Mouse (Mus musculus): ENCODE measurements around the gene L3hypdh. TPM values are rescaled to one million over a fixed set of nuclear protein-coding genes. Genes with fewer than 3 reads are reported as not detected.
"Not testable (repeated sequence)": the region's sequence is repeated elsewhere in the genome, so short reads cannot be mapped to it uniquely, and the experiment has no call there.

Gene L3hypdh
- polyA plus RNA-seq, 1 experiment from 2014 or later = 7.4 TPM

DNA sequence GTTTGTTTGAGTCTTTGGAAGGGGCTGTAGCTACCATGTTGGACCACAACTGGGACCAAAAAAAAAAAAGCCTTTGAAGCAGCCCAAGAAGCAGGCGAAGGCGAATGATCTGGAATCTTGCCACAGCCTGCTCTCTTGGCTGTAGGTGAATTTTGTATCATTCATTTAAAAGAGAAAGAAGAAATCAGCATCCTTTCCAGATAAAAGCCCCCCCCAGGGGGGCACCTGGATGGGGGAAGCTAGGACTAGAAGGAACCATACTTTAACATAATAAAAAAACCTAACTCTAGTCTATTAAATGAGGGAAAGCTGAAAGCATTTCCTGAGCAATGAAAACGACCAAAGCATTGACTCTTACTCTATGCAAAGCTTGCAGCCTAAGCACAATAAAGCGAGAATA is 34.4 kb downstream of the L3hypdh start:
- H3K4me3 ChIP-seq = no peak overlapping the region
- ATAC-seq (replicated peaks) = no peak
- no peaks in the 10 kb centered on the region; the same call in 1 of the 2 replicates for H3K9me3 ChIP-seq
- no peaks in the 10 kb centered on the region for H3K36me3 ChIP-seq
- no peaks in the 10 kb centered on the region for H3K27me3 ChIP-seq
- no peak overlapping the region for H3K9ac ChIP-seq (replicated peaks)
- H3K4me2 ChIP-seq (replicated peaks) = no peak overlapping the region
- 83% methylated on average over 4 of the region's 4 CpGs for WGBS
- H3K27ac ChIP-seq (replicated peaks) = no peak overlapping the region
- H3K4me1 ChIP-seq = no peaks in the 10 kb centered on the region

DNA sequence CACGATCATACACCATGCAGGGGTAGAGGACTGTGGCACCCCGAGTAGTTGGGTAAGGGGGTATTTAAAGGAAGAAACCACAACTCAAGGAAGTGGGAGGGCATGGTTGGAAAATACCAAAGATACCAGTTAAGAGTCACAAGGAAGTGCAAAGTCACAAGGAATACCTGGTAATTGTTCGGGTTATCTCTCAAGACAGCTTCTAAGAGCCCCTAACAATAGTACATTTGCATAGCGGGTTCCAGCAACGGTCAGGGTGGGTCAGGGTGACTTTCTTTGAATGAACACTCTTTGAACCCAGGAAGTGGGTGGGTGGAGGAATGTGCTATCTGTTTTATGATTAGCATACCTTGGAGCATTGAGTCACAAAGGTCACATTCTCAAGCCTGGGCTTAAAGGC is 35.1 kb downstream of the L3hypdh start:
- H3K4me3 ChIP-seq; H3K27me3 ChIP-seq; H3K4me1 ChIP-seq; H3K36me3 ChIP-seq; H3K27ac ChIP-seq (replicated peaks); ATAC-seq (replicated peaks); H3K4me2 ChIP-seq (replicated peaks); H3K9me3 ChIP-seq; H3K9ac ChIP-seq (replicated peaks): not testable (repeated sequence)
- 90% methylated on average over 5 of the region's 5 CpGs for WGBS

DNA sequence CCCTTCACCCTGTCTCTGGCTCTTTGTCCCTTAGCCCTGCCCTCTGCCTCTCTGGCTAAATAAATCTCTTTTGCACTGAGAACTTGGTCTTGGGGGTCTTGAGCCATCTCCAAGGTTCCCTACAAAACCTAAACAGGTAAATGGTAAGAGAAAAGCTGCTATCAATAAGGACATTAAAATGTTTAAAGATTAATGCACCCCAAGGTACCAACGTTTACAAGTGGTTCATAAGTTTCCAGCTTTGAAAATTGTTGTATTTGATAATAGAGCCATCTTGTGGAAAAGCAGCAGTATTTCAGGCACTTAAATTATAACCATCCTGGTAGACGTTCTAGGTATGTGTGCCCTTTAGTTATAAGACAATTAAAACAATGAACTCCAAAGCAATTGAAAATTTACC is 37.7 kb downstream of the L3hypdh start:
- ATAC-seq (replicated peaks) = no peak
- Histone ChIP-seq H3K4me1 (no peaks in the 10 kb centered on the region), H3K36me3 (no peaks in the 10 kb centered on the region), H3K4me2 (replicated peaks) (no peak overlapping the region), H3K9me3 (no peaks in the 10 kb centered on the region; the same call in 1 of the 2 replicates), H3K9ac (replicated peaks) (no peak overlapping the region), H3K27me3 (no peaks in the 10 kb centered on the region), H3K4me3 (no peak overlapping the region), H3K27ac (replicated peaks) (no peak overlapping the region)
- 4% methylated on average over 2 of the region's 2 CpGs for WGBS

DNA sequence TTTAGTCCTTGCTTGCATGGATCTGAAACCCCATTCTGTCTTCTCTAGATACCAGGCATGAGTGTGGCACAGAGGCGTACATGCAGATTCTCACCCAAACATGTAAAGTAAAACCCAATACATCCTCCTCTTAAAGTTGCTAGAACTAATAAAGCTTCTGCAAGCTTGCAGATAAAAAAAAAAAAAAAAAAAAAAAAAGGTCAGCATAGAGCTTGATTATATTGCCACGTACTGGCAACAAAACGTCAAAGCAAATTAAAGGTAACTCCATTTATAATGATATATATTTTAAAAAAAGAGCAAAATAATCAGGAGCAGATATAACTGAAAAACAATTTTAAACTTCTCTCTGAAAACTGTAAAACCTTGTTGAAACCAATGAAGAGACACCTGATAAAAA is 44.0 kb downstream of the L3hypdh start:
- H3K9me3 ChIP-seq = no peaks in the 10 kb centered on the region
- no peak overlapping the region for H3K4me2 ChIP-seq (replicated peaks)
- WGBS = 96% methylated on average over 3 of the region's 3 CpGs
- no peak overlapping the region for H3K4me3 ChIP-seq
- H3K36me3 ChIP-seq = no peaks in the 10 kb centered on the region
- H3K9ac ChIP-seq (replicated peaks) = no peak overlapping the region
- no peaks in the 10 kb centered on the region for H3K27me3 ChIP-seq
- H3K27ac ChIP-seq (replicated peaks) = no peak overlapping the region
- no peaks in the 10 kb centered on the region for H3K4me1 ChIP-seq
- no peak for ATAC-seq (replicated peaks)

DNA sequence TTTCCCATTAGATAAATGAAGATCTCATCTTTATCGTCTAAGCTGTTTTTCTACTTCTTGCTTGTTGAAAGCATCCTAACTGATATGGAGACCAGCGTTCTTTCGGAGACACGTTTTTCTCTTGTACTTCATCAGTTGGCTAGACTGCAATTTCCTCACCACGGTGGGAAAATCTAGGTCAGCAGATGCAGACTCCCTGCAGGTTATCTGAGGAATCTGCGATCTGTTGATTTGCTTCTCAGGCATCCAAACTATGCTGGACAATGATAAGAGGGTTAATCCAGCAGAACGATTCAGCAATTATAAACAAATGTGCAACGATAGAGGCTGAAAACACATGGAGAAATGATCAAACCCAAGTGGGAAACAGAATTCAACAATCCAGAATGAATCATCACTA is 45.7 kb downstream of the L3hypdh start:
- Histone ChIP-seq H3K36me3 (no peaks in the 10 kb centered on the region), H3K4me1 (no peaks in the 10 kb centered on the region), H3K9ac (replicated peaks) (no peak overlapping the region), H3K27ac (replicated peaks) (no peak overlapping the region), H3K4me2 (replicated peaks) (no peak overlapping the region), H3K9me3 (no peaks in the 10 kb centered on the region), H3K4me3 (no peak overlapping the region), H3K27me3 (no peaks in the 10 kb centered on the region)
- ATAC-seq (replicated peaks) = no peak
- 86% methylated on average over 8 of the region's 8 CpGs for WGBS

DNA sequence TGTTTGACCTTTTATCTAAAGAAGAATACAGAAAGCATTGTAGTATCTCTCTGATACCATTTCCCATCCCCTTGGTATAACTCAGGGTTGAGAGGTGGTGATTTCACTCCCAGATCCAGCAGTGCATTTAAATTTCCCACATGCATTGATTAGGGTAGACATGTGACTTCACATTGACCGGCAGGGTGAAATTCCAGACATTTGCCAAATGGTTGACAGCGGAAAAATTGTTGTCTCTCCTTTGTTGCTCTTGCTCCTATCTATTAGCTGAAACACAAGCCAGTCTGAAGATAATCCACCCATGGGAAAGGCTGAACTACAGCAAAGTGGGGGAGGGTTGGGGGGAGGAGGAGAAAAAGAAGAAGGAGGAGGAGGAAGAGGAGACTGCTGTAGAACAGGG is 46.4 kb downstream of the L3hypdh start:
- Histone ChIP-seq H3K4me1 (no peaks in the 10 kb centered on the region), H3K36me3 (no peaks in the 10 kb centered on the region), H3K9me3 (no peaks in the 10 kb centered on the region), H3K4me3 (no peak overlapping the region), H3K4me2 (replicated peaks) (no peak overlapping the region), H3K27me3 (no peaks in the 10 kb centered on the region), H3K9ac (replicated peaks) (no peak overlapping the region), H3K27ac (replicated peaks) (no peak overlapping the region)
- WGBS = 72% methylated on average over 2 of the region's 2 CpGs
- ATAC-seq (replicated peaks) = no peak

DNA sequence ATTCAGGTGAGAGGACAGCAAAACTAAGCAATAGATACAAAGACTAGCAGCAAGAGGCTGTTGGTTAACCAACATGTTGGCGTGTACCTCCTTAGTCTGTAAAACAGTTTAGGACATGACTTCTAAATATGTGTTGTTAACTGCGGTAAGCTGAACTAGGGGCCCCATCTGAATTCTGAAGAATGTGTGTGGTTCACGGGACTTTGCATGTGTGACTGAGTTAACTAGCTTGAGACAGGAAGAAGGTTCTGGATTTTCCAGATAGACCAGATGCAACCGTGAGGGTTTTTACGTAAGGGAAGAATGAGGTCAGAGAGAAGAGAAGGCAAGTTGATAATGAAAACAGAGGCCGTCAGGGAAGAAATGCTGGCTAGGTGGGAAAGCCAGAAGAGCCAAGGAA is 48.2 kb downstream of the L3hypdh start:
- ATAC-seq (replicated peaks) = no peak
- no peak overlapping the region for H3K4me2 ChIP-seq (replicated peaks)
- no peaks in the 10 kb centered on the region for H3K36me3 ChIP-seq
- 91% methylated on average over 6 of the region's 6 CpGs for WGBS
- no peaks in the 10 kb centered on the region for H3K9me3 ChIP-seq
- no peaks in the 10 kb centered on the region for H3K4me1 ChIP-seq
- H3K9ac ChIP-seq (replicated peaks) = no peak overlapping the region
- no peak overlapping the region for H3K4me3 ChIP-seq
- no peak overlapping the region for H3K27ac ChIP-seq (replicated peaks)
- no peaks in the 10 kb centered on the region for H3K27me3 ChIP-seq

DNA sequence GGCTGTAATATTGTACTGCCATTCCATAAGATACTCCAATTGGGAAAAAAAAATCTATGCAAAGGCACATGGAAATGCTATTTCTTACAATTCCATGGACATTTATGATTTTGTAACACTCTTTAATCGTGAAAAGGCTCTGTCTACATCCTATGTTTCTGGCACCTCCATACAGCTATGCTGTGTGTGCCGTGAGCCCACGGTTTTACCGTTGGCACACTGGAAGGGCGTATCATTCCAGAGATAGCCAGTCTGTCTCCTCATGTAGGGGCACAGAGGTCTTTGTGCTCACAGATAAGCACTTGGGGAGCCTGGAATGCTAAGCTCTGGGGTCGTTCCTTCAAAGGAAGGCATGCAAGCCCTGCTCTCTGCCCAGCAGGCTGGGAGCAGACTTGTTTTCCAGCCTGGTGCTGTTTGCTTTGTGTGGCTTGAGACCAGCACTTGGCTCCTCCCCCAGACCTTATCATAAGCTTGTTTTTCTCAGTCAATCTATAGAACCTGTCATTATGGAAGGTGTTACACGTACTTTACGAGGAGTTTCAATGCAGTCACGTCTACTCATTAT is 49.1 kb downstream of the L3hypdh start:
- Histone ChIP-seq H3K4me3 (no peak overlapping the region), H3K36me3 (no peaks in the 10 kb centered on the region), H3K27ac (replicated peaks) (no peak overlapping the region), H3K27me3 (no peaks in the 10 kb centered on the region), H3K9ac (replicated peaks) (no peak overlapping the region), H3K9me3 (no peaks in the 10 kb centered on the region), H3K4me2 (replicated peaks) (no peak overlapping the region), H3K4me1 (no peaks in the 10 kb centered on the region)
- ATAC-seq (replicated peaks) = no peak
- WGBS = 62% methylated on average over 9 of the region's 9 CpGs

DNA sequence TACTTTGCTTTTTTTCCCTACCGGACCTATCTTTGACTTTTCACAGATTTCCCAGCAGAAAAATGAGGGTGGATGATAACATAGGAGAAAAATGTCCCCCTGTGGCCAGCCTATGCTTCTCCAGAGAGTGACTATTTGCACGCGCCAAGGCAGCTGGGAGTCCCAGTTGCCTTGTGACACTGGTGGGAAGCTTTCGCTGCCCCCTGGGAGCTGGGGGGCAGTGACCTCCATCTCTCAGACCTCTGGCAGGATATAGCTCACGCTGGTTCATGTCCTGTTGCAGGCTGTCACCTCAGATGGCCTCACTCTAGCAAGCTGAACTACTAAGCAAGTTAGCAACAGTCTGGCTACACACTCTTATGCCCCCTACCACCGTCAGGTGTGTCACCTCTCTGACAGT is 53.4 kb downstream of the L3hypdh start:
- no peak overlapping the region for H3K4me2 ChIP-seq (replicated peaks)
- no peaks in the 10 kb centered on the region for H3K9me3 ChIP-seq
- no peak overlapping the region for H3K9ac ChIP-seq (replicated peaks)
- ATAC-seq (replicated peaks) = no peak
- H3K27me3 ChIP-seq = no peaks in the 10 kb centered on the region
- no peaks in the 10 kb centered on the region for H3K36me3 ChIP-seq
- 91% methylated on average over 6 of the region's 6 CpGs for WGBS
- H3K4me1 ChIP-seq = no peaks in the 10 kb centered on the region
- H3K27ac ChIP-seq (replicated peaks) = no peak overlapping the region
- no peak overlapping the region for H3K4me3 ChIP-seq

DNA sequence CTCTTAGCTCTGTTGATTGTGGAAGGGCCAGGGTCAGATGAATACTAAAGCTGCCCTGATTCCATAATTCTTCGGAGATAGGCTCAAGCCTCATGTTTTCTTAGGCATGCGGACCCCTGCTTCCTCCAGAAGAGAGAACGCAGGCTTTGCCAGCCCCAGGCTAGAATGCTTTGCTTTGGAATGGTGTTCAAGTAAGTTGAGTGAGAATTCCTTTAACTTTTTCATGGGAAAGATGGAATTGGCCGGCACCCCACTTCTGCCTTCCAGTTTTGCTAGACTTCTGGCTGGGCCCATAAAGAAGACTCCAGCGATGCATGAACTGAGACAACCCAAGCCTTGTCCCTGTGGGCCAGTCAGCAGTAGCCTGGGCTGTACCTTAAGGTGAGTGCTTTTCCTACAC is 54.1 kb downstream of the L3hypdh start:
- H3K4me1 ChIP-seq = no peaks in the 10 kb centered on the region
- H3K36me3 ChIP-seq = no peaks in the 10 kb centered on the region
- no peak overlapping the region for H3K9ac ChIP-seq (replicated peaks)
- no peak overlapping the region for H3K4me3 ChIP-seq
- no peaks in the 10 kb centered on the region for H3K27me3 ChIP-seq
- H3K27ac ChIP-seq (replicated peaks) = no peak overlapping the region
- 83% methylated on average over 5 of the region's 5 CpGs for WGBS
- H3K4me2 ChIP-seq (replicated peaks) = no peak overlapping the region
- no peaks in the 10 kb centered on the region for H3K9me3 ChIP-seq
- ATAC-seq (replicated peaks) = no peak

DNA sequence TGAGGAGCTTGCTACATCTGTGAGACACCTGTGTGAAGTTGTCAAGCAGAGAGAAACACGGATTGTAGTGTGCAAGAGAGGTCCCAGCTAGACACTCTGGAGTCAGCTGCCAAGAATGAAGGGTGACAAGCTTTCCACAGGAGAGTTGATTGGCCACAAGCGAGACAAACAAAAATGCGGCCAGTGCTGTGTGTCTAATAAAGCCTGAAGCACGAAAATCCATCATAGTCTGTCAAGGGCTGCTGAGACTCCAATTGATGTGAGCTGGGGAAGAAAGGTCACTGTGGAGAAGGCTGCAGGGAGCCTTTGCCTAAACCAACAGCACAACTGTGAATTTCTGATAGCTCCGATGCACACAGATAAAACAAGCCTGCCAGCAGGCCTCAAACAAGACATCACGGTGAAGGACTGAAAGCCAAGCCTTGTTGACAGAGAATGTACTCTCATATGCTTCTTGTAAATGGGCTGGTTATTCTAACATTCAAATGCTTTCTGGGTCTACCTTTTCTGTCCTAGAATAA is 59.9 kb downstream of the L3hypdh start:
- no peak overlapping the region for H3K4me3 ChIP-seq
- H3K36me3 ChIP-seq = no peaks in the 10 kb centered on the region
- no peak overlapping the region for H3K4me2 ChIP-seq (replicated peaks)
- no peaks in the 10 kb centered on the region for H3K4me1 ChIP-seq
- no peaks in the 10 kb centered on the region for H3K9me3 ChIP-seq
- no peak for ATAC-seq (replicated peaks)
- no peaks in the 10 kb centered on the region for H3K27me3 ChIP-seq
- 59% methylated on average over 6 of the region's 6 CpGs for WGBS
- H3K27ac ChIP-seq (replicated peaks) = no peak overlapping the region
- no peak overlapping the region for H3K9ac ChIP-seq (replicated peaks)

DNA sequence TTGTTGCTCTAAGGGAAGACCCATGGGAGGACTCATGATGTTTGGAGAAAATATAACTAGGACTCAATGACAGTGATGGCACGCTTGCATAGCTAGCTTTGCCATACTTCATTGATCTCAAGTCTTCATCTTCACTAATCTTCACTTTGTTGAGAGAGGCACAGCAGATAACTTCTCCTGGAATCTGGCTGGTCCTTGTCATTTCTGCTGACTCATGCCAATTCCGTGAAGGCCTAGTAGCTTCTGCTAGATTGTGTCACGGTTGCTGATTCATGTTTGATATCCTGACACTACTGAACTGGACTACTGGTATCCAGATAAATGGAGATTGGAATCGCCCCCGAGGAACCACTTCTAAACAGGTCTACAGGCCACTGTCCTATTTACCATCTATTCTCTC is 61.7 kb downstream of the L3hypdh start:
- no peak overlapping the region for H3K9ac ChIP-seq (replicated peaks)
- WGBS = 97% methylated on average over 5 of the region's 5 CpGs
- H3K9me3 ChIP-seq = no peaks in the 10 kb centered on the region
- no peak overlapping the region for H3K4me3 ChIP-seq
- no peaks in the 10 kb centered on the region for H3K36me3 ChIP-seq
- no peak overlapping the region for H3K4me2 ChIP-seq (replicated peaks)
- no peaks in the 10 kb centered on the region for H3K4me1 ChIP-seq
- no peaks in the 10 kb centered on the region for H3K27me3 ChIP-seq
- ATAC-seq (replicated peaks) = no peak
- no peak overlapping the region for H3K27ac ChIP-seq (replicated peaks)

Data from forebrain, embryonic 15.5 days (tissue).